Mouse (Mus musculus): ENCODE measurements around the gene Defb41.
"Not testable (repeated sequence)": the region's sequence is repeated elsewhere in the genome, so short reads cannot be mapped to it uniquely, and the experiment has no call there.

Defb41 gene

DNA sequence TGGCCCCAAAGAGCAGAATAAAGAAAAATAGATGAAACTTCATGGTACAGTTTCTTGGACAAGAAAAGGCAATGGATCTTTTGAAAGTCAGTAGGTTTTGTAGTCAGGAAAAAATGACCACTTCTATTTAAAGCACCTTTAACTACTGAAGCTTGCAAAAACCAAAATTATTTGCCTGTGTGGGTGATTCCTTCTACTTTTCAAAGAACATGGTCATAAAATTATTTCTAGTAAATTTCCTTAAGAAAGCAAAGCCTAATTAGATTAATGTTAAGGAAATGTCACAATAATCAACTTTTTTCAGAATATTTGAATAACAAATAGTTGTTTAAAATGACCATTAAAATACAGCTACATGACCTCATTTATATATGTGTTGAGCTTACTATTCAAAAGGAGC lies at the start of gene Defb41:
Gene Defb41 (minus strand): TSS at position 101 of the 400 bp plus-strand sequence.
- DNase-seq (ENCODE audit: low spot score) = no peak

DNA sequence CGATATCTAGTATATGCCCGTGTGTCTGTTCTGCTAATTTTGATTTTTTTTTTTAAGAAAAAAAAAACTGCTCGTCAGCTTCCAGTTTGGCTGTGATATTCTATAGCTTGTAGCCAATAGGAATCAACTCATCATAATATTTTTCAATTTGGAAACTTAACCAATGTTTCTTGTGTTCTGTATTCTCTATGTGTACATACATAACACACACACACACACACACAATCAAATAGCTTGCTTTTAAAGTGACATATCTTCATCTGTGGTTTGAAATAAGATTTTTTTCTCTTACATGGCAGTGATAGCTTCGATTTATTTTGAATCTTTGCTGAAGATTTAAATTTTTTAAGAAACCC lies 43.5 kb upstream of the Defb41 start:
- DNase-seq (ENCODE audit: low spot score) = no peak

DNA sequence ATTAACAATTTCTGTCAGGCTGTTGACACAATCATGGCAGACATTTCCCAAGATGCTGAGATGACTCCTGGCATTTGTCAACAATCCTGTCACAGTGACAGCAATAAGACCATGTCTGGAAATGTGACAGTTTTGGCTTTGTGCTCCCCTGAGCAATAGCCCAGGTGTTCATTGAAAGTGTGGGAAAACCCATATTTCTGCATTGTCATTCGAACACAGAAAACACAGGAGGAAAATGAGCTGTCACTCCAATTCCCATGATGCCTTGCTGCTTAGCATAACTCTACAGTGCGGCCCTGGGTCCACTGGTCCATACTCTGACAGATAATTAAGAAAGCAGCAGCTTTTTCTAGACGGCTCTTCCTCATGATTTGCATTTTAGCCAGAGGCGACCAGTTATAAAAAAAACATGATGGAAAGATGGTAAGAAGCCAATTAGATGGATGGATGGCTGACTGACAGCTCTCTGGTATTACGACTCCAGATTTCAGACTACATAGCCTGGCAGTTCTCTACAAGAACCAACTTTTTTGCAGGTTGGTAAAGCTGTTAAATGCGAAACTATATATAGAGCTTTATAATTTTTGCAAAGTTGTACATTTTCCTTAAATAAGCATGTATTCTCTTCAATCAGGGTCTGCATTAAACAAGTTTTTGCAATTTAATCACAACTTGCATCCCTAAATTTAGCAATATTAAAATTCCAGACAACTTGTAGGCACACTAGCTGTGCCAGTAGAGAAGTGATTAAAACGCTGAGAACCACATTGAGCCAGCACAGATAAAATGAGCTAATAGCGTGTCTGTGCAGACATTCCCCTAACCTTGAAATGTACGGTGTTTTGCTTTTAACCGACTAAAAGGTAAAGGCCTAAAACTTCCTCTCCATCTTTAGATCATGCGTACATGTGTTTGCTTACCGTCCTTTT lies 42.9 kb upstream of the Defb41 start:
- no peak for DNase-seq (ENCODE audit: low spot score)

DNA sequence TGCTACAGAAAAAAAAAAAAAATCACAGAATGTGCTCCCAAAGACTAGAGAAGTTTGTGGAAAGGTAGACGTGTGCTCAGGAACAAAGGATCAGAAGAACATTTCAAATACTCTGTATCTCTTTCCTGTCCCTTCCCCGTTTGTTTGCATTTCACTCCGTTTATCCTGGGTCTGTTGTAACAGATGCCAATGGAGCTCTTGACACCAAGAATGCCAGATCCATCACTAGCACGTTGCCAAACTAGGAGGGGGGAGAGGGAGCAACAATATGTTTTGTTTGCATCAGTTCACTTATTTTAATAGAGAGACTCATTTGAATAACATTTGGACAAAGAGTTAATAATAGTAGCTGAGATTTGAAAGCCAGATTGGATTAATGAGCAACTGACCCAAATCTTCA lies 27.6 kb upstream of the Defb41 start:
- DNase-seq (ENCODE audit: low spot score) = no peak

DNA sequence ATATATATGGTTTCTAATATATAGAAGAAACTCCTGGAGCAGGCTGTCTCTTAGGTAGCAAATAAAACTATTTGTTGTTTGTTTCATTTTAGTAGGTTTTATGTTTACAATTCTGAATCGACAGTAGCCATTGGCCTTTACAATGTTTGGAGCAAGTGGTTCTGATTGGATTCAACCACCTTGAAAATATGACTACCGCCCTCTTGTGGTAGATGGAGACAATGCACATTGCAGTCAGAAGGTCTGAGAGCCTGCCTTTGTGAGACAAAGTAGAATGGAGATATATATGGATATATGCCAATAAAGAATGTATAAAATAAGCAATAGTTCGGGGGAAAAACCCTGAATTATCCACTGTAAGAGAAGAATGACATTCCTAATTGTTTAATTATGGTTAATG lies 23.9 kb upstream of the Defb41 start:
- DNase-seq (ENCODE audit: low spot score) = no peak

DNA sequence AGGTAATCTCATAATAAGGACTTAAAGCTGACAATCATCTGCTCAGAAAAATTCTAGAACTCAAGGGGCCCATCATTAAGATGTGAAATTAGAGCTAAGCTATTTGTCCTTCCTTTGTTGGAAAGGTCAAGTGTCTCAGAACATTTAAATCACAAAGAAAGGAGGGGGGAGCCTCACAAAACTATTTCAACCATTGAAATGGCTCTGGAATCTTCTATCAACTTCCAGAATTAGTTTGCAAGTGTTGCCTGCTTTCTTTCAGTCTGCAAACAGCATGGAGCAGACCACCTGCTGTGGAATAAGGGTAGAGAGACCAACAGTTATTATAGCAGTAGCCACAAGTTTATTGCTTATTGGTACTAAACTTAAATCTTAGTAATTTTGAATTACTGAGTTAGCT lies 22.4 kb upstream of the Defb41 start:
- no peak for DNase-seq (ENCODE audit: low spot score)

DNA sequence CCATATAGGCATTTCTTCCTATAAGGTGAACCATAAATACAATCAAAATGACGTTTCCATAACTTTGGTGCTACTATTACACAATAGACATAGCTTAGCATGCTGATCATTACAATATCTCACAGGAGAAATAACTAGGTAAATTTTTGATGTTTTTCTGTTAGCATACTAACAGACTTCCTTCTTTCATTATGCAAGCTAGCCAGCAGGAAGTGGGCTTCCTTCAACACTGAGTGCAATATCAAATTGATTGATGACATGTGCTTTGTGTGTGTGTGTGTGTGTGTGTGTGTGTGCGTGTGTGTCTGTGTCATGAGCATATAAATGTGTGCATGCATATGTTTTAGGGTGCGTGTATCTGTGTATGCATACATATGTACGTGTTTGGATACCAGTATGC lies 6.2 kb upstream of the Defb41 start:
- DNase-seq (ENCODE audit: low spot score) = no peak

DNA sequence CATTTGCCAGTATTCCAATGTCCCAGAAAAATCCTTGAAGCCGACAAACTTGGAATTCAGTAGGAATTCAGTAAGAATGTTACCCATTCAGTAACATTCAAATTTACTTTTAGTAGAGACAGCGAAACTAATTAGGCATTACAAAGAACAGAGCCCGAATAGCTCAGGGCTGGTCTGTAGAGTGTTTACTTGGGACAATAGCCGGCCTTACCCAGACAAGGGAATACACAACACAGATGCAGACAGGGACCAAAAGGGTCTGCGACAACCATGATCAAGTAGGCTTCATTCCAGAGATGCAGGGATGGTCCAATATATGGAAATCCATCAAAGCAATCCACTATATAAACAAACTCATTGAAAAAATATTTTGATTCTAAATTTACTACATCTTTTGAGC lies 3.9 kb upstream of the Defb41 start:
- no peak for DNase-seq (ENCODE audit: low spot score)

DNA sequence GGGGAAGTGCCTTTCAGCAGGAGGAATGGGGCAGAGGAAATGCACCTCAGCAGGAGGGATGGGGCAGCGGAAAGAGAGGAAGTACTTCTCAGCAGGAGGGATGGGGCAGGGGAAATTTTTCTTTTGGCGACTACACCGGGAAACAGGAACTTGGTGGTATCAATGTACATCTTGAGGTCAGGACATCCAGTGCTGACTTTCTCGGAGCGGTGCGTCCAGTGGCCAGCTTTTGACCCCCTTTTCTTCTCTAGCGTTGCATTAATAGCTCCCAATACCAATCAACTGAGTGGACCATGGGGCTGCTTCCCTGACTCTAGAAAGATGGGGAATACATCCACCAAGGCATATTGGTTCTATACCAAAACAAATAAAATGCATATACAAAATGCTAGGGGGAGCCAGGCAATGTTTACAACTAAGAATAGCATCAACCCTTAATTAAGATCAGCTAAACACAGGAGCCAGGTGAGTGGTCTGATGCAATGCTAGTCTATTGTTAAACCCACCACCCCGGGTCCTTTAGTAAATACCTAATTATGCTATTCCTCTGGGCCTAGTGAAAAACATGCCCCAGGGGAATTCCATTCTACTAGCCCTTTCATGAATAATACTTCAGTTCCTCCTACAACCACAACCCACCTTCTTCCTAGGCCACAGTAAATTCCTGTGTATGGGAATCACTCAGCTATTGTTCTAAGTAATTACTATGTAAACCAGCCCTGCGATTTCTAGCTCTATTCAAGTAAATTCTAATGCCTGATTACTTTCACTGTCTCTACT lies 18.9 kb downstream of the Defb41 start:
- DNase-seq (ENCODE audit: low spot score) = not testable (repeated sequence)

DNA sequence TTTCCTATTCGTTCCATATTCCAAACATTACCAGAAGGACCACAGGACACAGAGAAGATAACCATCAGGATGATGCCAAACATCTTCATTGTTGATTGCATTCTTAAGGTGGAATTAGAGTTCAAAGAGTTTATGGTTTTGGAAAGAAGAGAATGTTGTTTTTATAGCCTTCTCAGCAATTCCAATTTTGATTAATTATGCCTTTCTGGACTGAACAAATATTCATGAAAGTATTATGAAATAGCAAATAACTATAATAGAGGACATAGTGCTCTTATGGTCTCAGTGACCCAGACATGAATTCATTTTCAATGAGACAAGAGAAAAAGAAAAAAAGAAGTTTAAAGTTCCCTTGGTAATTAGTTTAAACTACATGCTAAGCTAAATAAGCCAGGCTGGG lies 27.6 kb downstream of the Defb41 start, which contains the start of gene Defb18:
Gene Defb18 (minus strand): TSS at position 101 of the 400 bp plus-strand sequence.
- DNase-seq (ENCODE audit: low spot score) = no peak

DNA sequence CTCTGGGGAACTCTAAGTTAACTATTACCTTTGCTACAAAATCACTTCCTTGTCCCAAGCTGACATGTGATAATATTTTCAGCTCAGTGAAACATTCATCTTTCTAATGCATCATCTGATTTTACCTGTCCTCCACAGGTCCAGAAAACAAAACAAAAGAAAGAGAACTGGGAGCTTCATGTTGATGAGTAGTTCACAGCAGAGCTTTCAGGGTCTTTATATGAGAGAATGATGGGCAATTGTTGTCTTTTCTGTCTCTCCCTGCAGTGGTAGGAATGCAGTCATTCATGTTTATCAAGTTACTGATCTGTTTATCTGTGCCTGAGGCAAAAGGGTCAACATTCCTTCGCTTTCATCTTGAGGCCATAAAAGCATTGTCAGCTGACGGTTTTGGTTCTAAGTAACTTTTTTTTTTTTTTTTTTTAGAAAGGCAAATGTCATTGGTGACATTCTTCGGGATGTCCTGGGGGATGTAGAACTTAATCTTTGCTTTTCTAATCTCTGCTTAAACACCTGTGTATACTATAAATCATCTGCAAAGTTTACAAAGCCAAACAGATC lies 41.5 kb downstream of the Defb41 start:
- DNase-seq (ENCODE audit: low spot score) = no peak

Data from ovary, adult 18-20 months (tissue).